Mouse (Mus musculus): ENCODE results near the gene Il1rl2. TPM values are rescaled to one million over a fixed set of nuclear protein-coding genes. Genes with fewer than 3 reads are reported as not detected.
A peak's percentile ranks its signal among the peaks of the same experiment; 100 is the strongest.

Gene Il1rl2
- polyA plus RNA-seq, 1 experiment from 2014 or later = 3.2 TPM

- H3K27me3 ChIP-seq (ENCODE audit: control insufficient read depth, insufficient read depth, low read length) = peaks cover 9% of the 10 kb centered on the region
- no peak for ATAC-seq (replicated peaks; ENCODE audit: insufficient number of reproducible peaks, low FRiP score, low TSS enrichment, low read depth)
- H3K4me1 ChIP-seq (ENCODE audit: control insufficient read depth, insufficient read depth, low read length) = no peaks in the 10 kb centered on the region
- no peaks in the 10 kb centered on the region for H3K36me3 ChIP-seq (replicated peaks; ENCODE audit: control insufficient read depth, insufficient read depth, low read depth, low read length)
- no peak overlapping the region for H3K27ac ChIP-seq (replicated peaks; ENCODE audit: low read depth, low read length)
- H3K9me3 ChIP-seq (replicated peaks; ENCODE audit: control insufficient read depth, low read length) = no peaks in the 10 kb centered on the region
- no peak overlapping the region for H3K9ac ChIP-seq (replicated peaks; ENCODE audit: low read length)
- WGBS = 86% methylated on average over 3 of the region's 3 CpGs
- no peak for DNase-seq (ENCODE audit: low spot score)
- H3K4me3 ChIP-seq (ENCODE audit: low read depth, low read length) = no peak overlapping the region
- no peak overlapping the region for H3K4me2 ChIP-seq (ENCODE audit: low read depth, low read length)
These were observed 3.2 kb downstream of the Il1rl2 start for GRCm38 (mm10) chr1:40327604-40328003.

GRCm38 (mm10) chr1:40329526-40329925 is 5.1 kb downstream of the Il1rl2 start:
- no peaks in the 10 kb centered on the region for H3K36me3 ChIP-seq (replicated peaks; ENCODE audit: control insufficient read depth, insufficient read depth, low read depth, low read length)
- H3K9me3 ChIP-seq (replicated peaks; ENCODE audit: control insufficient read depth, low read length) = no peaks in the 10 kb centered on the region
- no peak overlapping the region for H3K4me3 ChIP-seq (ENCODE audit: low read depth, low read length)
- ATAC-seq (replicated peaks; ENCODE audit: insufficient number of reproducible peaks, low FRiP score, low TSS enrichment, low read depth) (no peak), DNase-seq (ENCODE audit: low spot score) (no peak)
- 71% methylated on average over 1 of the region's 1 CpGs for WGBS
- H3K4me2 ChIP-seq (ENCODE audit: low read depth, low read length) = no peak overlapping the region
- H3K9ac ChIP-seq (replicated peaks; ENCODE audit: low read length) = no peak overlapping the region
- H3K27me3 ChIP-seq (ENCODE audit: control insufficient read depth, insufficient read depth, low read length) = peaks cover 9% of the 10 kb centered on the region
- no peaks in the 10 kb centered on the region for H3K4me1 ChIP-seq (ENCODE audit: control insufficient read depth, insufficient read depth, low read length)
- no peak overlapping the region for H3K27ac ChIP-seq (replicated peaks; ENCODE audit: low read depth, low read length)

- Histone ChIP-seq H3K4me3 (ENCODE audit: low read depth, low read length) (no peak overlapping the region), H3K9ac (replicated peaks; ENCODE audit: low read length) (no peak overlapping the region), H3K27me3 (ENCODE audit: control insufficient read depth, insufficient read depth, low read length) (peaks cover 9% of the 10 kb centered on the region), H3K27ac (replicated peaks; ENCODE audit: low read depth, low read length) (no peak overlapping the region), H3K36me3 (replicated peaks; ENCODE audit: control insufficient read depth, insufficient read depth, low read depth, low read length) (no peaks in the 10 kb centered on the region), H3K9me3 (replicated peaks; ENCODE audit: control insufficient read depth, low read length) (no peaks in the 10 kb centered on the region), H3K4me1 (ENCODE audit: control insufficient read depth, insufficient read depth, low read length) (no peaks in the 10 kb centered on the region), H3K4me2 (ENCODE audit: low read depth, low read length) (no peak overlapping the region)
- no peak for DNase-seq (ENCODE audit: low spot score)
- no peak for ATAC-seq (replicated peaks; ENCODE audit: insufficient number of reproducible peaks, low FRiP score, low TSS enrichment, low read depth)
- WGBS = 86% methylated on average over 8 of the region's 8 CpGs
These were observed 5.8 kb downstream of the Il1rl2 start for GRCm38 (mm10) chr1:40330181-40330580.

- WGBS = 85% methylated on average over 1 of the region's 1 CpGs
- Histone ChIP-seq H3K36me3 (replicated peaks; ENCODE audit: control insufficient read depth, insufficient read depth, low read depth, low read length) (no peaks in the 10 kb centered on the region), H3K9me3 (replicated peaks; ENCODE audit: control insufficient read depth, low read length) (no peaks in the 10 kb centered on the region), H3K27me3 (ENCODE audit: control insufficient read depth, insufficient read depth, low read length) (no peaks in the 10 kb centered on the region), H3K4me3 (ENCODE audit: low read depth, low read length) (no peak overlapping the region), H3K9ac (replicated peaks; ENCODE audit: low read length) (no peak overlapping the region), H3K4me2 (ENCODE audit: low read depth, low read length) (no peak overlapping the region), H3K4me1 (ENCODE audit: control insufficient read depth, insufficient read depth, low read length) (no peaks in the 10 kb centered on the region), H3K27ac (replicated peaks; ENCODE audit: low read depth, low read length) (no peak overlapping the region)
- ATAC-seq (replicated peaks; ENCODE audit: insufficient number of reproducible peaks, low FRiP score, low TSS enrichment, low read depth) (no peak), DNase-seq (ENCODE audit: low spot score) (no peak)
These were observed 14.9 kb downstream of the Il1rl2 start for GRCm38 (mm10) chr1:40339346-40339745.

GRCm38 (mm10) chr1:40340102-40340501 is 15.7 kb downstream of the Il1rl2 start:
- no peaks in the 10 kb centered on the region for H3K36me3 ChIP-seq (replicated peaks; ENCODE audit: control insufficient read depth, insufficient read depth, low read depth, low read length)
- DNase-seq (ENCODE audit: low spot score) = no peak
- no peak overlapping the region for H3K4me2 ChIP-seq (ENCODE audit: low read depth, low read length)
- H3K27me3 ChIP-seq (ENCODE audit: control insufficient read depth, insufficient read depth, low read length) = no peaks in the 10 kb centered on the region
- no peak overlapping the region for H3K4me3 ChIP-seq (ENCODE audit: low read depth, low read length)
- no peak overlapping the region for H3K27ac ChIP-seq (replicated peaks; ENCODE audit: low read depth, low read length)
- no peaks in the 10 kb centered on the region for H3K9me3 ChIP-seq (replicated peaks; ENCODE audit: control insufficient read depth, low read length)
- 81% methylated on average over 3 of the region's 4 CpGs for WGBS
- no peak for ATAC-seq (replicated peaks; ENCODE audit: insufficient number of reproducible peaks, low FRiP score, low TSS enrichment, low read depth)
- H3K9ac ChIP-seq (replicated peaks; ENCODE audit: low read length) = no peak overlapping the region
- no peaks in the 10 kb centered on the region for H3K4me1 ChIP-seq (ENCODE audit: control insufficient read depth, insufficient read depth, low read length)

- Histone ChIP-seq H3K27ac (replicated peaks; ENCODE audit: low read depth, low read length) (no peak overlapping the region), H3K4me3 (ENCODE audit: low read depth, low read length) (no peak overlapping the region), H3K4me1 (ENCODE audit: control insufficient read depth, insufficient read depth, low read length) (no peaks in the 10 kb centered on the region), H3K9ac (replicated peaks; ENCODE audit: low read length) (no peak overlapping the region), H3K4me2 (ENCODE audit: low read depth, low read length) (no peak overlapping the region), H3K27me3 (ENCODE audit: control insufficient read depth, insufficient read depth, low read length) (no peaks in the 10 kb centered on the region), H3K9me3 (replicated peaks; ENCODE audit: control insufficient read depth, low read length) (no peaks in the 10 kb centered on the region), H3K36me3 (replicated peaks; ENCODE audit: control insufficient read depth, insufficient read depth, low read depth, low read length) (no peaks in the 10 kb centered on the region)
- DNase-seq (ENCODE audit: low spot score) = no peak
- WGBS = 79% methylated on average over 4 of the region's 4 CpGs
- no peak for ATAC-seq (replicated peaks; ENCODE audit: insufficient number of reproducible peaks, low FRiP score, low TSS enrichment, low read depth)
These were observed 27.9 kb downstream of the Il1rl2 start for GRCm38 (mm10) chr1:40352158-40352903.

GRCm38 (mm10) chr1:40352904-40353286 is 28.5 kb downstream of the Il1rl2 start:
- WGBS = 46% methylated on average over 2 of the region's 2 CpGs

GRCm38 (mm10) chr1:40354665-40355064 is 30.3 kb downstream of the Il1rl2 start:
- no peak overlapping the region for H3K9ac ChIP-seq (replicated peaks; ENCODE audit: low read length)
- H3K9me3 ChIP-seq (replicated peaks; ENCODE audit: control insufficient read depth, low read length) = no peaks in the 10 kb centered on the region
- no peak overlapping the region for H3K4me2 ChIP-seq (ENCODE audit: low read depth, low read length)
- no peaks in the 10 kb centered on the region for H3K36me3 ChIP-seq (replicated peaks; ENCODE audit: control insufficient read depth, insufficient read depth, low read depth, low read length)
- ATAC-seq (replicated peaks; ENCODE audit: insufficient number of reproducible peaks, low FRiP score, low TSS enrichment, low read depth) = no peak
- H3K4me1 ChIP-seq (ENCODE audit: control insufficient read depth, insufficient read depth, low read length) = no peaks in the 10 kb centered on the region
- 87% methylated on average over 3 of the region's 3 CpGs for WGBS
- DNase-seq (ENCODE audit: low spot score) = no peak
- no peaks in the 10 kb centered on the region for H3K27me3 ChIP-seq (ENCODE audit: control insufficient read depth, insufficient read depth, low read length)
- no peak overlapping the region for H3K27ac ChIP-seq (replicated peaks; ENCODE audit: low read depth, low read length)
- H3K4me3 ChIP-seq (ENCODE audit: low read depth, low read length) = no peak overlapping the region

More at GRCm38 (mm10) chr1:40352904-40353286, 28.5 kb downstream of the Il1rl2 start:
- no peak overlapping the region for H3K9ac ChIP-seq (replicated peaks; ENCODE audit: low read length)
- H3K27ac ChIP-seq (replicated peaks; ENCODE audit: low read depth, low read length) = no peak overlapping the region
- DNase-seq (ENCODE audit: low spot score) = peak; percentile 53
- H3K4me1 ChIP-seq (ENCODE audit: control insufficient read depth, insufficient read depth, low read length) = no peaks in the 10 kb centered on the region
- H3K4me2 ChIP-seq (ENCODE audit: low read depth, low read length) = no peak overlapping the region
- ATAC-seq (replicated peaks; ENCODE audit: insufficient number of reproducible peaks, low FRiP score, low TSS enrichment, low read depth) = no peak
- H3K36me3 ChIP-seq (replicated peaks; ENCODE audit: control insufficient read depth, insufficient read depth, low read depth, low read length) = no peaks in the 10 kb centered on the region
- H3K4me3 ChIP-seq (ENCODE audit: low read depth, low read length) = no peak overlapping the region
- H3K9me3 ChIP-seq (replicated peaks; ENCODE audit: control insufficient read depth, low read length) = no peaks in the 10 kb centered on the region
- no peaks in the 10 kb centered on the region for H3K27me3 ChIP-seq (ENCODE audit: control insufficient read depth, insufficient read depth, low read length)
